Mouse (Mus musculus): ENCODE data around the gene Gdf2. TPM values are rescaled to one million over a fixed set of nuclear protein-coding genes. Genes with fewer than 3 reads are reported as not detected.

Gene Gdf2
- polyA plus RNA-seq (2012; rRNA removed) = 0.04 and 0.16 TPM in 2 replicates

- no peak for DNase-seq (ENCODE audit: low read depth)
Measured at GRCm38 (mm10) chr14:33940739-33941138, at the start of gene Gdf2. Gene Gdf2 (plus strand): TSS chr14:33941039.

- no peak for DNase-seq (ENCODE audit: low read depth)
Measured at GRCm38 (mm10) chr14:33891507-33891906, 49.3 kb upstream of the Gdf2 start.

GRCm38 (mm10) chr14:33895777-33896176, 45.1 kb upstream of the Gdf2 start:
- no peak for DNase-seq (ENCODE audit: low read depth)

GRCm38 (mm10) chr14:33896628-33897300, 44.1 kb upstream of the Gdf2 start:
- DNase-seq (ENCODE audit: low read depth) = no peak

GRCm38 (mm10) chr14:33902783-33903182, 38.1 kb upstream of the Gdf2 start:
- DNase-seq (ENCODE audit: low read depth) = no peak

- DNase-seq (ENCODE audit: low read depth) = no peak
Measured at GRCm38 (mm10) chr14:33903199-33903598, 37.6 kb upstream of the Gdf2 start.

GRCm38 (mm10) chr14:33904851-33905250, 36.0 kb upstream of the Gdf2 start:
- DNase-seq (ENCODE audit: low read depth) = no peak

- no peak for DNase-seq (ENCODE audit: low read depth)
Measured at GRCm38 (mm10) chr14:33913727-33914126, 27.1 kb upstream of the Gdf2 start.

- no peak for DNase-seq (ENCODE audit: low read depth)
Measured at GRCm38 (mm10) chr14:33914206-33914605, 26.6 kb upstream of the Gdf2 start.

- DNase-seq (ENCODE audit: low read depth) = no peak
Measured at GRCm38 (mm10) chr14:33920727-33921559, 19.9 kb upstream of the Gdf2 start.

- DNase-seq (ENCODE audit: low read depth) = no peak
Measured at GRCm38 (mm10) chr14:33922771-33923167, 18.1 kb upstream of the Gdf2 start.

GRCm38 (mm10) chr14:33923168-33924070, 17.4 kb upstream of the Gdf2 start, which contains the start of gene Gdf10:
Gene Gdf10 (plus strand): TSS chr14:33923587.
- DNase-seq (ENCODE audit: low read depth) = no peak

GRCm38 (mm10) chr14:33931853-33932252, 9.0 kb upstream of the Gdf2 start:
- DNase-seq (ENCODE audit: low read depth) = no peak

- no peak for DNase-seq (ENCODE audit: low read depth)
Measured at GRCm38 (mm10) chr14:33932935-33933703, 7.7 kb upstream of the Gdf2 start.

GRCm38 (mm10) chr14:33933778-33934317, 7.0 kb upstream of the Gdf2 start:
- no peak for DNase-seq (ENCODE audit: low read depth)

- DNase-seq (ENCODE audit: low read depth) = no peak
Measured at GRCm38 (mm10) chr14:33939117-33939516, 1.7 kb upstream of the Gdf2 start.

GRCm38 (mm10) chr14:33942222-33942621, 1.4 kb downstream of the Gdf2 start:
- DNase-seq (ENCODE audit: low read depth) = no peak

GRCm38 (mm10) chr14:33946125-33946524, 5.3 kb downstream of the Gdf2 start:
- DNase-seq (ENCODE audit: low read depth) = no peak

GRCm38 (mm10) chr14:33952233-33952981, 11.6 kb downstream of the Gdf2 start:
- no peak for DNase-seq (ENCODE audit: low read depth)

- DNase-seq (ENCODE audit: low read depth) = no peak
Measured at GRCm38 (mm10) chr14:33953761-33954160, 12.9 kb downstream of the Gdf2 start, which contains the start of gene Rbp3. Gene Rbp3 (plus strand): TSS chr14:33954003.
